Mouse (Mus musculus) embryonic facial prominence, embryonic 15.5 days (tissue): ENCODE data around the gene Tle6. TPM values are rescaled to one million over a fixed set of nuclear protein-coding genes. Genes with fewer than 3 reads are reported as not detected.

Experiments
- ATAC-seq: fragments of 200-750 bp; cut with Nextera tagmentation; 2 replicates; pipeline ENCODE4 v1.8.0; 2017; ENCODE audit warnings: low read depth, moderate TSS enrichment; ENCODE audit not compliant: insufficient number of reproducible peaks, low FRiP score, low TSS enrichment
- H3K27ac ChIP-seq: fragments of 300-500 bp; sonication (generic); replicated peaks from 2 replicates; pipeline ENCODE4 v1.5.1; 2015; ENCODE audit warnings: mild to moderate bottlenecking, inconsistent platforms
- H3K27me3 ChIP-seq: fragments of 300-500 bp; sonication (generic); 2 replicates; pipeline ENCODE4 v1.6.1; 2015; ENCODE audit warnings: inconsistent platforms
- H3K36me3 ChIP-seq: fragments of 300-500 bp; sonication (generic); 2 replicates; pipeline ENCODE4 v1.6.1; 2015; ENCODE audit warnings: mild to moderate bottlenecking, inconsistent platforms
- H3K4me1 ChIP-seq: fragments of 300-500 bp; sonication (generic); 2 replicates; pipeline ENCODE4 v1.6.1; 2015; ENCODE audit warnings: inconsistent platforms
- H3K4me2 ChIP-seq: fragments of 300-500 bp; sonication (generic); replicated peaks from 2 replicates; pipeline ENCODE4 v1.6.1; 2015; ENCODE audit warnings: mild to moderate bottlenecking, inconsistent platforms
- H3K4me3 ChIP-seq: fragments of 300-500 bp; sonication (generic); replicated peaks from 2 replicates; pipeline ENCODE4 v1.5.1; 2015; ENCODE audit warnings: mild to moderate bottlenecking, inconsistent platforms
- H3K9ac ChIP-seq: fragments of 300-500 bp; sonication (generic); 2 replicates; pipeline ENCODE4 v1.6.1; 2015; ENCODE audit warnings: inconsistent platforms
- H3K9me3 ChIP-seq: fragments of 300-500 bp; sonication (generic); replicated peaks from 2 replicates; pipeline ENCODE4 v1.6.1; 2016; ENCODE audit warnings: inconsistent platforms
- WGBS: fragments of 180-500 bp; shearing (Covaris S2); methylation state at CpG from one replicate; pipeline ENCODE4 v1.1.7; 2015; 5-methylcytosine and 5-hydroxymethylcytosine counted together
- polyA plus RNA-seq: library from polyadenylated mRNA; unstranded; fragments of >200 nt; fragmentation: Nextera tagmentation; extraction: Ambion mirVana; gene quantifications from 2 replicates; pipeline ENCODE4 v1.2.1, GENCODE M21; 2015

The Tle6 gene
- polyA plus RNA-seq, 1 experiment from 2014 or later: 19.6 TPM

DNA sequence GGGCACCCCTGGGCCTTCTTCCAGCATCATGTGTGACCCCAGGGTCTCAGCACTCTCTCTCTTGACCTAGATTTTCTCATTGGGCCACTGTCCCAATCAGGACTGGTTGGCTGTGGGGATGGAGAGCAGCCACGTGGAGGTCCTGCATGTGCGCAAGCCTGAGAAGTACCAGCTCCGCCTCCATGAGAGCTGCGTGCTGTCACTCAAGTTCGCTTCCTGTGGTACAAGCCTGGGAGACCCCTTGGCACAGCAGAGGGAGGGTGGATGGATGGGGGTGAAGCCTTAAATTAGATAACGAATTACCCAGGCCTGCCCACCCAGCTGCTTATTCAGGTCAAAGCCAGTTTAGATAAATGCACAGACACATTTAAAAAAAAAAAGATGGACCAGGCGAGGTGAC, 12.1 kb downstream of the Tle6 start:
- Histone ChIP-seq H3K27ac (no peak overlapping the region), H3K4me1 (no peaks in the 10 kb centered on the region), H3K4me2 (no peak overlapping the region), H3K9me3 (no peaks in the 10 kb centered on the region), H3K9ac (no peak overlapping the region), H3K4me3 (no peak overlapping the region), H3K36me3 (peaks cover 65% of the 10 kb centered on the region), H3K27me3 (0 out of 2 replicates have a peak, but pooled peaks cover 4% of the 10 kb centered on the region)
- no peak for ATAC-seq
- WGBS: 75% methylated on average over 7 of the region's 7 CpGs

- 73% methylated on average over 6 of the region's 6 CpGs for WGBS
- H3K9me3 ChIP-seq: no peaks in the 10 kb centered on the region
- H3K27me3 ChIP-seq: no peaks in the 10 kb centered on the region
- no peak overlapping the region for H3K27ac ChIP-seq
- no peak for ATAC-seq
- H3K4me1 ChIP-seq: peaks cover 38% of the 10 kb centered on the region
- no peak overlapping the region for H3K4me3 ChIP-seq
- H3K4me2 ChIP-seq: no peak overlapping the region
- H3K36me3 ChIP-seq: peaks cover 66% of the 10 kb centered on the region
- H3K9ac ChIP-seq: no peak overlapping the region
Observed at GRCm38 (mm10) chr10:81583347-81583746, 17.5 kb downstream of the Tle6 start.

- WGBS: 47% methylated on average over 25 of the region's 25 CpGs
- Histone ChIP-seq H3K4me1 (peaks cover 63% of the 10 kb centered on the region), H3K27ac (no peak overlapping the region), H3K9ac (no peak overlapping the region), H3K27me3 (no peaks in the 10 kb centered on the region; the same call in 1 of the 2 replicates), H3K36me3 (peaks cover 40% of the 10 kb centered on the region), H3K4me3 (no peak overlapping the region), H3K4me2 (0 out of 2 replicates have a peak overlapping the region, but pooled peaks have one; percentile 15), H3K9me3 (no peaks in the 10 kb centered on the region)
- no peak for ATAC-seq
Observed at GRCm38 (mm10) chr10:81580441-81581070, 20.3 kb downstream of the Tle6 start.

- Histone ChIP-seq H3K9ac (no peak overlapping the region), H3K4me2 (no peak overlapping the region), H3K36me3 (peaks cover 35% of the 10 kb centered on the region), H3K27ac (no peak overlapping the region), H3K27me3 (no peaks in the 10 kb centered on the region; the same call in 1 of the 2 replicates), H3K4me3 (no peak overlapping the region), H3K4me1 (peaks cover 67% of the 10 kb centered on the region), H3K9me3 (no peaks in the 10 kb centered on the region)
- 68% methylated on average over 4 of the region's 4 CpGs for WGBS
- no peak for ATAC-seq
Observed at GRCm38 (mm10) chr10:81579967-81580366, 20.9 kb downstream of the Tle6 start.

GRCm38 (mm10) chr10:81575695-81576094, 25.2 kb downstream of the Tle6 start:
- H3K4me2 ChIP-seq: peak overlapping the region; percentile 85
- no peaks in the 10 kb centered on the region for H3K9me3 ChIP-seq
- no peak for ATAC-seq
- H3K9ac ChIP-seq: peak overlapping the region; percentile 70
- 1% methylated on average over 6 of the region's 6 CpGs for WGBS
- H3K27me3 ChIP-seq: peaks cover 11% of the 10 kb centered on the region; the same call in 1 of the 2 replicates
- peak overlapping the region; percentile 77 for H3K27ac ChIP-seq
- H3K36me3 ChIP-seq: 0 out of 2 replicates have a peak, but pooled peaks cover 7% of the 10 kb centered on the region
- H3K4me1 ChIP-seq: peaks cover 80% of the 10 kb centered on the region
- H3K4me3 ChIP-seq: peak overlapping the region; percentile 69

GRCm38 (mm10) chr10:81575208-81575631, 25.7 kb downstream of the Tle6 start:
- ATAC-seq: no peak
- peaks cover 11% of the 10 kb centered on the region; the same call in 1 of the 2 replicates for H3K27me3 ChIP-seq
- H3K9me3 ChIP-seq: no peaks in the 10 kb centered on the region
- H3K36me3 ChIP-seq: 0 out of 2 replicates have a peak, but pooled peaks cover 2% of the 10 kb centered on the region
- H3K4me2 ChIP-seq: peak overlapping the region; percentile 85
- peak overlapping the region; percentile 70 for H3K9ac ChIP-seq
- peak overlapping the region; percentile 69 for H3K4me3 ChIP-seq
- peak overlapping the region; percentile 77 for H3K27ac ChIP-seq
- H3K4me1 ChIP-seq: peaks cover 80% of the 10 kb centered on the region
- under 1% methylated on average over 26 of the region's 30 CpGs for WGBS

- no peak for ATAC-seq
- H3K27me3 ChIP-seq: peaks cover 11% of the 10 kb centered on the region; the same call in 1 of the 2 replicates
- no peaks in the 10 kb centered on the region for H3K36me3 ChIP-seq
- H3K27ac ChIP-seq: peak within 1 kb of the TSS; percentile 77
- peaks cover 82% of the 10 kb centered on the region for H3K4me1 ChIP-seq
- H3K4me3 ChIP-seq: peak within 1 kb of the TSS; percentile 69
- H3K9ac ChIP-seq: peak within 1 kb of the TSS; percentile 70
- peak within 1 kb of the TSS; percentile 85 for H3K4me2 ChIP-seq
- 21% methylated on average over 10 of the region's 10 CpGs for WGBS
- H3K9me3 ChIP-seq: no peaks in the 10 kb centered on the region
Observed at GRCm38 (mm10) chr10:81574081-81575056, 26.5 kb downstream of the Tle6 start, which contains the start of gene Tle2. Gene Tle2 (plus strand): TSS chr10:81574561.

DNA sequence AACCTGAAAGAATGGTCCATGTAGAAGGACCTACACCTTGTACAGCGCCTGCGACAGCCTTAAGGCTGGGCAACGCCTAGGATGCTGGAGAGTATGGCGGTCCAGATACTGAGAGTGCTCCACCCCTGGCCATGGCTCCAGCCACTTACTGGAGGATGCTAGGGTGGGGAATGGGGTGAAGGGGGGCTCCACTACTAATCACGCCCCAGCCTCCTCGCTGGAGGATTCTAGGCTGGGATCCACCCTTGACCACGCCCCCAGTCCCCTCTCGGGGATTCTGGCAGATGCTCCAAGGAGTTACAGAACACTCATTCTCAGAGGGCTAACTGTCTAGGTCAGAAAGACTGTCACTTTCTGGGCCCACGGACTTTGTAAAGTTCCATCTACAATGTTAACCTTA, 27.9 kb downstream of the Tle6 start:
- Histone ChIP-seq H3K36me3 (no peaks in the 10 kb centered on the region), H3K9me3 (no peaks in the 10 kb centered on the region), H3K4me1 (peaks cover 83% of the 10 kb centered on the region), H3K27me3 (peaks cover 11% of the 10 kb centered on the region; the same call in 1 of the 2 replicates), H3K27ac (peak overlapping the region; percentile 78), H3K4me2 (peak overlapping the region; percentile 82; the same call in 1 of the 2 replicates), H3K9ac (no peak overlapping the region), H3K4me3 (no peak overlapping the region)
- 19% methylated on average over 9 of the region's 9 CpGs for WGBS
- ATAC-seq: no peak

DNA sequence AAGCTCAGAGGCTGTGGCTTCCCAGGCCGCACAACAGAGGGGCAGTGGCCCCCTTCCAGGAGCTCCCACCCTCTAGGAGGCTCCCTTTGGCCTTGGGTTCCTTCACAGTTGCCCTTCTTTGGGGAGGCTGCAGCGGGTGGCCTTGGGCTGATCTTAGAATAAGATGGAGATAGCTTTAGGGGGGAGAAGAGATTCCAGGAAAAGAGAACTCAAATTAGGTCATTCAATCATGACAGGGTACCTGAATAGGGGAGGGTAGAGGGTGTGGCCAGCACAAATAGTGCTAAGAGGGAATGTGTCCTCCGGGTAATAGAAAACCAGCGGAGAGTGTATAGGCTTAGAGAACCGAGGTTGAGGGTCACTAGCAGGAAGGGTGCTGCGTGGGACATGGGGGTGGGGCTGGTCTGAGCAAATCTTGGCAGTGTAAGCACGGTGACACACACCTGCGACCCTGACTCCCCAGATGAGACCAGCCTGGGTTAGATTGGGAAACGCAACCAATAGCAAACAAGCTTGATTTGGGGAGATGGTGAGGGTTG, 28.7 kb downstream of the Tle6 start:
- Histone ChIP-seq H3K36me3 (peaks cover 1% of the 10 kb centered on the region; the same call in 1 of the 2 replicates), H3K27ac (peak overlapping the region; percentile 78), H3K4me2 (peak overlapping the region; percentile 82), H3K9me3 (no peaks in the 10 kb centered on the region), H3K4me3 (peak overlapping the region; percentile 48), H3K9ac (no peak overlapping the region), H3K27me3 (peaks cover 11% of the 10 kb centered on the region; the same call in 1 of the 2 replicates), H3K4me1 (peaks cover 85% of the 10 kb centered on the region)
- 11% methylated on average over 9 of the region's 9 CpGs for WGBS
- ATAC-seq: no peak

GRCm38 (mm10) chr10:81571501-81571876, 29.4 kb downstream of the Tle6 start:
- Histone ChIP-seq H3K27ac (peak overlapping the region; percentile 96), H3K9ac (0 out of 2 replicates have a peak overlapping the region, but pooled peaks have one; percentile 16)

More at GRCm38 (mm10) chr10:81571501-81571876, 29.4 kb downstream of the Tle6 start:
- peak; percentile 93 for ATAC-seq
- Histone ChIP-seq H3K4me1 (peaks cover 81% of the 10 kb centered on the region), H3K36me3 (peaks cover 8% of the 10 kb centered on the region), H3K9me3 (no peaks in the 10 kb centered on the region), H3K27me3 (peaks cover 11% of the 10 kb centered on the region; the same call in 1 of the 2 replicates), H3K4me3 (peak overlapping the region; percentile 48), H3K4me2 (peak overlapping the region; percentile 82)
- 0% methylated on average over 18 of the region's 18 CpGs for WGBS
